Mouse (Mus musculus): Measurements from ENCODE around the gene Gm29133. TPM values are rescaled to one million over a fixed set of nuclear protein-coding genes. Genes with fewer than 3 reads are reported as not detected.

Gene Gm29133
- polyA plus RNA-seq, 1 experiment from 2014 or later = not detected

- no peak for TF ChIP-seq CTCF (IDR thresholded peaks at IDR 0.05; ENCODE audit: low read depth)
- TF ChIP-seq EP300 (optimal IDR thresholded peaks at IDR 0.05) = no peak
- Histone ChIP-seq H3K4me2 (replicated peaks; ENCODE audit: low read depth) (no peak overlapping the region), H3K4me3 (ENCODE audit: low read depth, low read length) (no peak overlapping the region)
Measured at GRCm38 (mm10) chr3:75730982-75731600, 16.9 kb upstream of the Gm29133 start.

GRCm38 (mm10) chr3:75743664-75744437, 4.1 kb upstream of the Gm29133 start:
- H3K9ac ChIP-seq (ENCODE audit: low read length) = no peak overlapping the region
- H3K36me3 ChIP-seq (ENCODE audit: control insufficient read depth, insufficient read depth, low read length) = no peaks in the 10 kb centered on the region
- H3K4me1 ChIP-seq (replicated peaks; ENCODE audit: control insufficient read depth, insufficient read depth) = no peaks in the 10 kb centered on the region
- H3K27ac ChIP-seq (replicated peaks) = no peak overlapping the region
- no peak for TF ChIP-seq EP300 (optimal IDR thresholded peaks at IDR 0.05)
- TF ChIP-seq CTCF (IDR thresholded peaks at IDR 0.05; ENCODE audit: low read depth) = no peak
- H3K4me2 ChIP-seq (replicated peaks; ENCODE audit: low read depth) = no peak overlapping the region
- H3K27me3 ChIP-seq (ENCODE audit: control insufficient read depth, insufficient read depth, low read length) = no peaks in the 10 kb centered on the region
- no peaks in the 10 kb centered on the region for H3K9me3 ChIP-seq (ENCODE audit: control insufficient read depth, low read length)
- no peak overlapping the region for H3K4me3 ChIP-seq (ENCODE audit: low read depth, low read length)
- no peak for ATAC-seq (ENCODE audit: low FRiP score, low TSS enrichment)
- 60% methylated on average over 4 of the region's 4 CpGs for WGBS
- DNase-seq (ENCODE audit: low spot score) = no peak

More at GRCm38 (mm10) chr3:75730982-75731600, 16.9 kb upstream of the Gm29133 start:
- no peak for DNase-seq (ENCODE audit: low spot score)
- 73% methylated on average over 3 of the region's 3 CpGs for WGBS
- no peaks in the 10 kb centered on the region for H3K36me3 ChIP-seq (ENCODE audit: control insufficient read depth, insufficient read depth, low read length)
- no peaks in the 10 kb centered on the region for H3K4me1 ChIP-seq (replicated peaks; ENCODE audit: control insufficient read depth, insufficient read depth)
- ATAC-seq (ENCODE audit: low FRiP score, low TSS enrichment) = no peak
- H3K27ac ChIP-seq (replicated peaks) = no peak overlapping the region
- no peaks in the 10 kb centered on the region for H3K27me3 ChIP-seq (ENCODE audit: control insufficient read depth, insufficient read depth, low read length)
- H3K9me3 ChIP-seq (ENCODE audit: control insufficient read depth, low read length) = no peaks in the 10 kb centered on the region
- no peak overlapping the region for H3K9ac ChIP-seq (ENCODE audit: low read length)

- no peaks in the 10 kb centered on the region for H3K36me3 ChIP-seq (ENCODE audit: control insufficient read depth, insufficient read depth, low read length)
- no peak overlapping the region for H3K27ac ChIP-seq (replicated peaks)
- no peaks in the 10 kb centered on the region for H3K27me3 ChIP-seq (ENCODE audit: control insufficient read depth, insufficient read depth, low read length)
- no peaks in the 10 kb centered on the region for H3K4me1 ChIP-seq (replicated peaks; ENCODE audit: control insufficient read depth, insufficient read depth)
- H3K9ac ChIP-seq (ENCODE audit: low read length) = no peak overlapping the region
- no peak overlapping the region for H3K4me2 ChIP-seq (replicated peaks; ENCODE audit: low read depth)
- 61% methylated on average over 2 of the region's 2 CpGs for WGBS
- ATAC-seq (ENCODE audit: low FRiP score, low TSS enrichment) (no peak), DNase-seq (ENCODE audit: low spot score) (no peak)
- H3K9me3 ChIP-seq (ENCODE audit: control insufficient read depth, low read length) = no peaks in the 10 kb centered on the region
- TF ChIP-seq EP300 (optimal IDR thresholded peaks at IDR 0.05) = no peak
- no peak; the same call in 1 of the 2 replicates for TF ChIP-seq CTCF (IDR thresholded peaks at IDR 0.05; ENCODE audit: low read depth)
- H3K4me3 ChIP-seq (ENCODE audit: low read depth, low read length) = no peak overlapping the region
Measured at GRCm38 (mm10) chr3:75745343-75745742, 2.7 kb upstream of the Gm29133 start.

- no peak for ATAC-seq (ENCODE audit: low FRiP score, low TSS enrichment)
- H3K9me3 ChIP-seq (ENCODE audit: control insufficient read depth, low read length) = no peaks in the 10 kb centered on the region
Measured at GRCm38 (mm10) chr3:75763351-75763750, 15.4 kb downstream of the Gm29133 start.

DNA sequence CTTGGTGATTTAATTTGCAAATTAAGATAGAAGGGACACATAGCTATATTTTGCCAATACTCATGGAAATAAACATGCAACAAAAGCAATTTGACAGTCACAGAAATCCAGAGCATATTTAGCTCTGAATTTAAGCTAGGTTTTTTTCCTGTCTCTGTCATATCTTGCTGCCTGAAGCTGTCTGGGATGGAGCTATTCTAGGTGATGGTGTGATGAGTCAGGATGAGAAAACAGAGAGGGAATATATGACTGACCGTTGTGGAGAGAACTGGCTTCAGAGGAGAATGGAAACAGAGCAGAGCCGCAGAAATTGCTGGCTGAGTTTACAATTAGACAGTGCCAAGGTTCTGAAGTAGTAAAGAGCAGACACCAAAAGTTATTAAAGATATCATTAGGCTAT, 26.3 kb downstream of the Gm29133 start:
- ATAC-seq (ENCODE audit: low FRiP score, low TSS enrichment) = no peak
- H3K9me3 ChIP-seq (ENCODE audit: control insufficient read depth, low read length) = no peaks in the 10 kb centered on the region
- no peak overlapping the region for H3K9ac ChIP-seq (ENCODE audit: low read length)
- WGBS = 67% methylated on average over 2 of the region's 2 CpGs
- no peak overlapping the region for H3K27ac ChIP-seq (replicated peaks)
- no peak overlapping the region for H3K4me3 ChIP-seq (ENCODE audit: low read depth, low read length)
- H3K4me1 ChIP-seq (replicated peaks; ENCODE audit: control insufficient read depth, insufficient read depth) = no peaks in the 10 kb centered on the region
- TF ChIP-seq CTCF (IDR thresholded peaks at IDR 0.05; ENCODE audit: low read depth) (no peak), EP300 (optimal IDR thresholded peaks at IDR 0.05) (no peak)
- H3K36me3 ChIP-seq (ENCODE audit: control insufficient read depth, insufficient read depth, low read length) = no peaks in the 10 kb centered on the region
- no peak overlapping the region for H3K4me2 ChIP-seq (replicated peaks; ENCODE audit: low read depth)
- no peaks in the 10 kb centered on the region for H3K27me3 ChIP-seq (ENCODE audit: control insufficient read depth, insufficient read depth, low read length)
- no peak for DNase-seq (ENCODE audit: low spot score)

More at GRCm38 (mm10) chr3:75763351-75763750, 15.4 kb downstream of the Gm29133 start:
- Histone ChIP-seq H3K27me3 (ENCODE audit: control insufficient read depth, insufficient read depth, low read length) (no peaks in the 10 kb centered on the region), H3K36me3 (ENCODE audit: control insufficient read depth, insufficient read depth, low read length) (no peaks in the 10 kb centered on the region), H3K9ac (ENCODE audit: low read length) (no peak overlapping the region), H3K4me1 (replicated peaks; ENCODE audit: control insufficient read depth, insufficient read depth) (no peaks in the 10 kb centered on the region), H3K4me3 (ENCODE audit: low read depth, low read length) (no peak overlapping the region), H3K4me2 (replicated peaks; ENCODE audit: low read depth) (no peak overlapping the region), H3K27ac (replicated peaks) (no peak overlapping the region)
- TF ChIP-seq CTCF (IDR thresholded peaks at IDR 0.05; ENCODE audit: low read depth) (no peak), EP300 (optimal IDR thresholded peaks at IDR 0.05) (no peak)
- 42% methylated on average over 2 of the region's 2 CpGs for WGBS
- no peak for DNase-seq (ENCODE audit: low spot score)

GRCm38 (mm10) chr3:75808001-75808400, 60.0 kb downstream of the Gm29133 start:
- H3K27me3 ChIP-seq (ENCODE audit: control insufficient read depth, insufficient read depth, low read length) = no peaks in the 10 kb centered on the region
- H3K4me3 ChIP-seq (ENCODE audit: low read depth, low read length) = no peak overlapping the region
- H3K27ac ChIP-seq (replicated peaks) = no peak overlapping the region
- H3K9ac ChIP-seq (ENCODE audit: low read length) = no peak overlapping the region
- no peak for ATAC-seq (ENCODE audit: low FRiP score, low TSS enrichment)
- no peak for DNase-seq (ENCODE audit: low spot score)
- H3K4me1 ChIP-seq (replicated peaks; ENCODE audit: control insufficient read depth, insufficient read depth) = no peaks in the 10 kb centered on the region
- no peaks in the 10 kb centered on the region for H3K9me3 ChIP-seq (ENCODE audit: control insufficient read depth, low read length)
- H3K4me2 ChIP-seq (replicated peaks; ENCODE audit: low read depth) = no peak overlapping the region
- no peaks in the 10 kb centered on the region for H3K36me3 ChIP-seq (ENCODE audit: control insufficient read depth, insufficient read depth, low read length)
- TF ChIP-seq EP300 (optimal IDR thresholded peaks at IDR 0.05) (no peak), CTCF (IDR thresholded peaks at IDR 0.05; ENCODE audit: low read depth) (no peak)

Measured in stomach, postnatal 0 days (tissue).